Mouse (Mus musculus): ENCODE measurements at regions not wholly inside any gene's neighbourhood (a gene's known extent, or its start where the extent isn't known, plus 50 kb on each side); places are given as distances from the start of the nearest gene placed in this dataset.
A peak's percentile ranks its signal among the peaks of the same experiment; 100 is the strongest.

- no peak for ATAC-seq
These were observed 52.8 kb upstream of the Chodl start for GRCm38 (mm10) chr16:78877941-78878340.

DNA sequence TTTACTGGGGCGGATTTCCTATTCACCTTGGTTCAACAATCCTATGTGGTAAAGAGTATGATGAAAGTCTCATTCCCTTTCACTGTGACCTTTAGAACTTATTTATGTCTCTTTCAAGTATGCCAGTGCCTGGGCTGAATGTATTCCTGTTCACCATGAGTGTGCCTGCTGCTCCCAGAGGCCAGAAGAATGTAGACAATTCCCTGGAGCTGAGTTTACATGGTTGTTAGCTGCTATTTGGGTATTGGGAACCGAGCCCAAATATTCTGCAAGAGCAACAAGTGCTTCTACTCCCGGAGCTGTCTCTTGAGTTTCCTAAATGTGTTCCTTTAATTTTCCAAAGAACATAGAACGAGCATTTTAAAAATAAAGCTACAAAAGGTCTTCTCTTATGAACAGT, 71.7 kb upstream of the Chodl start:
- ATAC-seq = no peak

DNA sequence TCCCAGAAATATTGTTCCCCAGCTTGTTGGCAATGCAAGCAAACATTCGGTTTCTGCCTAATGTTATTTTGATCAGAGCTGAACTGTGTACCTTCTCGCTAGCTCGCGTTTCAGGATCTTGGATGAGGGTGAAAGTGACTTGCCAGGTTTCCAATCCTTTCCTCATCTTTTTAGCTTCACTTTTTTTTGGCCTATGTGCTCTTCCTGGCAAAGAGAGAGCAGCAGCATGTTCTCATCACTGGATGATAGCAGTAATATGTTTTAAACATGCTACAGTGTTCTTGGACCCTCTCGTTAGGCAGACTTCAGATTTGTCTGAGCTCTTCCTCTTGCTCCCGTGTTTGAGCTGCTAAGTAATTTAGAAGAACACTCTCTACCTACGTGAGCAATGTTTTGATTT, 99.8 kb upstream of the Chodl start:
- no peak for ATAC-seq

DNA sequence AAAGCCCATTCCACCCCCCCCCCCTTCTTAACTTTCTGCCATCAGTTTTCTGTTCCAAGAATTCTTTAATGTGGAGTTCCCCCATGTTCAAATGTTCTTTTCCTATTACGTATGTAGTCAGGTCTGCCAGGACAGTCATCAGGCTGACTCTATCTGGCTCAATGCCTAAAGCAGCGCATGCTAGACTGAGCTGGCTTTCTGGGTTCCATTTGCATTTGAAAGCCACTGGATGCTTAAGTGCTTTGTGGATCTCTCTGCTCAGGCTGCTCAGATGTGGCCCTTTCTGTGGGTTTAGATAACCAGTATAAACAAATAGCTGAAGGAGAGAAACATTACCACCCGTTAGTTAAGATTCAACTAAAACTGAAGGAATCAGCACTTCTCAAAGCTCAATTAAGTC, 103.0 kb upstream of the Chodl start:
- no peak for ATAC-seq

DNA sequence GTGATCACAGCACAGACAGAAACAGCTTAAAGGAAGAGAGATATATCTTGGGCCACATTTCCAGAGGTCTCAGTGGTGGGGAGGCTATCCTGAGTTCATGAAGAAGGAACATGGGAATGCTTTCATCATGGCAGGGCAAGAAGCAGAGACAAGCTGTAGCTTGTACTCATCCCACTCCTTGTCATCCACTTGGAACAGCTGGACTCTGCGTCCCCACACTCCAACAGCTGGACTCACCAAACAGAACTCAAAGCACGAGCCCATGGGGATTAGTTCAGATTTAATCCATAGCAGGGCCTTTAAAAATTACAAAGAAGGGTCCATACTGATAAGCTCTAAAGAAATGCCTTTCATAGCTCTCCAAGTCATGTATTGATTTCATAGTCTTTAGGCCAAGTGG, 140.7 kb upstream of the Chodl start:
- ATAC-seq = no peak

GRCm38 (mm10) chr16:78759226-78759625, 171.5 kb upstream of the Chodl start:
- ATAC-seq = no peak

DNA sequence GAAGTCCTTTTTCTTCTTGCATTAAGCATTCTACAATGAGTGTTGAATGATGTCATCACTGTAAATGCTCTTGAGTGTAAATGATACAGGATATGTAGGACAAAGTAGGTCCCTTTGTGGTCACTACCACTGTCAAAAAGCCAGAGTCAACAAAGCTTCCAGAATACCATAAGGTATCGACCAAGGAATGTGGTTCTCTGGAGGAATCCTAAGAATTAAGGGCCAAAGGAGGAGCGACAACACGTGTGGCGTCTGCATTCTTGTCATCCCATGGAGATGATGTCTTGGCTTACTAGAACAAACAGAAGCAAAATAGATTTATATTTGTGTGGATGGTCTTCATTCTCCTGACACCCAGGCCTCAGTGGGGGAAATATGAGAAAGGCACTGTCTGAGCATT, 161.4 kb upstream of the D16Ertd472e start:
- ATAC-seq = no peak

DNA sequence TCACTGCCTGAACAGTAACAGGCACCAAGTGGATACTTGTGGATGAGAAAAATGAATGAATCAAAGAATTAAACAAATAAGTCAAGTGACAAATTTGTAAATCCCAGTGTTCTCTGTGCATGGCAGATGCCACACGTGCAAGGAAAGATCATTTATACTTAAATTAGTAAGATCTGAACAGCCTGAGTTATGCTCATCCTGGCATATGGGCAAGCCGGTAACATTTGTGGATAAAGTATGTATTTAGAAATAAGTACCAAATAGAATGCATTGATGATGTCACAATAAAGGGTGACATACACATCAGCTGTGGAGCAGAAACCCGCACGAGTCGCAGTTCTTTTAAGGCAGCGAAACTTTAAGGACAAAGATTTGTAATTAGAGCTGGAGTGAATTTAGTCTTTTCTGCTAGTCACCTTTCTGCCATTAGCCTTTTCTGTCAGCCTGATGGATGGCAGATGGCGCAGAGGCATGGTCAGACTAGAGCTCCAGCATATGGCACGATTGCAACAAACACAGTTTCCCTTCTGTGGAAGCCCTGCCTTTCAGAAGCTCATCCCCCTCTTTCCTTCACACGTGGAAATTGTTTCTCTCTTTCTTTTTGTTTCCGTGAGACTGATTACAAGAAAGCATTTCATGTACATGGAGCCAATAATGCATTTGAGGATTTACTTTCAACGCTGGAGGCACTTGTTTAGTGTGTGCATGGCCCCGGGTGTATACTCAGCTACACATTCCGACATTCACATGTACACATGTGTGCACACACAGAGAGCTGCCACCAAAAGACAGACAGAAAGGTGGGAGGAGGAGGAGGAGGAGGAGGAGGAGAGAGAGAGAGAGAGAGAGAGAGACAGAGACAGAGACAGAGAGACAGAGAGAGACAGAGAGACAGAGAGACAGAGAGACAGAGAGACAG, 154.3 kb upstream of the D16Ertd472e start:
- ATAC-seq = no peak

GRCm38 (mm10) chr16:78725541-78725940, 149.0 kb upstream of the D16Ertd472e start:
- ATAC-seq = no peak

- no peak for ATAC-seq
These were observed 133.4 kb upstream of the D16Ertd472e start for GRCm38 (mm10) chr16:78709943-78710342.

GRCm38 (mm10) chr16:78707566-78707965, 131.1 kb upstream of the D16Ertd472e start:
- no peak for ATAC-seq

DNA sequence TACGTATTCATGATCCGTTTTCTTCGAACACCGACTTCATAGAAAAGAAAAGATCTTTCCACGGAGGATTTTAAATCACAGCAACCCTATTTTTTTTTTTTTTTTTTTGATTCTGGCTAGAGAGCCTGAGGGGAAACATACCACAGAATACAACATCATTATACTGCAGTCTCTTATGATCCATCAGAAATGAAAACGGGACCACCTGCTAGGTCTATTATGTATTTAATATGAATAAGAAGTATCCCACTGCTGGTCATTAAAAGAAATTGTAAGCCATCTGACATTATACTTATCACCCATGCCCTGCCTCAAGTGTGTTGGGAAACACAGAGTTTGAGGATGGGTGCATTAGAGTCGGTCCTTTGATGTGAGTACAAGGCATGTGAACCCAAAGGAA, 130.7 kb upstream of the D16Ertd472e start:
- ATAC-seq = no peak

GRCm38 (mm10) chr16:78697514-78698209, 121.2 kb upstream of the D16Ertd472e start:
- ATAC-seq = no peak

DNA sequence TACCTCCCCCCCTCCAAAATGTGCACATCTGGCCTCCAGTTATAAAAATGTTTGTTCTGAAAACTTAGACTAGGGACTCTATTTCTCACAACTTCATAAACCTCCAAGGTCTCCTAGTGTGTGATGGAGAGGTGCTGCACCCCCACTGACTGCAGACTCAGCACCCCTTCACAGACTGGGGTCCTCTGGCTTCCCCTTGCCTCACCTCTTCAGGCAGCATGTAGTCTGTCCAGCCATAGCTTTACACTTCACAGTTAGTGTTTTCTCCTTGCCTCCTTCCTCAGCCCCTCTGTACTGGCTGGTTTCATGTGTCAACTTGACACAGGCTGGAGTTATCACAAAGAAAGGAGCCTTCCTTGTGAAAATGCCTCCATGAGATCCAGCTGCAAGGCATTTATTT, 111.7 kb upstream of the D16Ertd472e start:
- ATAC-seq = no peak

- ATAC-seq = no peak
These were observed 108.7 kb upstream of the D16Ertd472e start for GRCm38 (mm10) chr16:78685160-78685559.

DNA sequence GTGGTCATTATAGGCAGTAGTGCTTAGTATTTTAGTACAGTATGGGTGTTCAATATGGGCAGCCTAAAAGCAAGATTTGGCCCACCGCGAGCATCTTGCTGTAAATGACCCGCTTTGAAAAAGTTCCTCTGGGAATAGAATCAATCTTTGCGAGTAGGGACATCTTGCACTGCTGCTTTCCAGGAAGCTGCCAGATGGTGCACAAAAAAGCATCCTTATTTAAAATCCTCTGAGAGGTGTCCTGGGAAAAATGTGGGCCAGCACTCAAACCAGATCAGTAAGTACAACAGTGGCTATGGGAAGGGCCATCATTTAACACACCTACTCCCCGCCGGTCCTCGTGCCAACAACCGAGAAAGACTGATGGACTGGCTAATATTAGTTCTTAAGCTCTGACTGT, 107.5 kb upstream of the D16Ertd472e start:
- ATAC-seq = no peak

- no peak for ATAC-seq
These were observed 84.6 kb upstream of the D16Ertd472e start for GRCm38 (mm10) chr16:78661126-78661525.

DNA sequence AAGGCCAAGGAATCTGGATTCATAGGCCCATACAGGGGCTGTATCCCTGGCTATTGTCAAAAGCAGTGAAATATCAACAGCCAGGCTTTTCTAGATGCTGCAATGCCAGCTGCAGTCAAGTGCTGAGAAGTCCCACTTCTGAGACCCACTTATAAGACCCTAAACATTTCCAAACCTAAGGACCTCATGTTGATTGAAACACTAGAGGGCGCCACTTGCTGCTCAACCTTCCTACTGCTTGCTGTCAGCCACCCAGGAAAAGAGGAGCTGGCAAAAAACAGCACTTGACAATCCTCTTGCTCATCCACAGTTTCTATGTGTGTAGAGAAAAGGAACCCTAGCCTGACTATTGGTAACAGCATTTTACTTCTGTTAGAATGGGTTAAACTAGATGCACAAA, 68.2 kb upstream of the D16Ertd472e start:
- no peak for ATAC-seq

GRCm38 (mm10) chr16:78641717-78642116, 65.2 kb upstream of the D16Ertd472e start:
- no peak for ATAC-seq

DNA sequence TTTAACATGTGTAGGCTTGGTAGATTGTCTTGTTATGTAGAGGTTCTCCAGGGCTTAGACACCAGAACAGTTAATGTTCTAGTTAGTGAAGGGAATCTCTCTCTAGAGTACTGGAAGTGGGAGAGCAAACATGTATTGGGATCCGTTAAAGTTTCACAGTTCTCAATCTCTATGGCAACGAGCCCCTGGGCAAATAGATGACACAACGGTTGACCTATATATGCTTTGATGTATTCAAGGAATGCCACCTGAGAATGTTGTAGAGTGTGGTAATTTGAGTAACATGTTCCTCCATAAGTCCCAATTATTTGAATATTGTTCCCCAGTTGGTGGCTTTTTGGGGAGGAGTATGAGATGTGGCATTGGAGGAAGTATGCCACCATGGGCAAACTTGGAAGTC, 64.7 kb upstream of the D16Ertd472e start:
- ATAC-seq = no peak

DNA sequence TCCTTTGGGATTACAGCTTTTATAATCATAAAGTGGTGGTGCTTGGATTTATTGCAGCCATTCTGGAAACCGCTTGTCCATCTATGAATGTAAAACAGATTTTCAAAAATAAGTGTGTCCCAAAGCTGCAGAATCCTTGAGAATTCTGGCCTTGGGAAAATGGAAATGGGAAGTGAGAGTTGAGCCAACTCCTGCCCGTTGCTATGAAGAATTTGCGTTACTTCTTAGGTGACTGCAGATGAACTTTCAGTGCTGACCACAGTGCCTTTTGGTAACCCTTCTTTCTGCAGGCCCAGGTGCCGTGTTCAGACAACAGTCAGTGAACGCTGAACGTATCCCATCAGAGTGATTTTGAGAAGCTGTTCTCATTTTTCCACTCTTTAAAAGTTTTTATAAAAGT, 60.9 kb upstream of the D16Ertd472e start:
- no peak for ATAC-seq

DNA sequence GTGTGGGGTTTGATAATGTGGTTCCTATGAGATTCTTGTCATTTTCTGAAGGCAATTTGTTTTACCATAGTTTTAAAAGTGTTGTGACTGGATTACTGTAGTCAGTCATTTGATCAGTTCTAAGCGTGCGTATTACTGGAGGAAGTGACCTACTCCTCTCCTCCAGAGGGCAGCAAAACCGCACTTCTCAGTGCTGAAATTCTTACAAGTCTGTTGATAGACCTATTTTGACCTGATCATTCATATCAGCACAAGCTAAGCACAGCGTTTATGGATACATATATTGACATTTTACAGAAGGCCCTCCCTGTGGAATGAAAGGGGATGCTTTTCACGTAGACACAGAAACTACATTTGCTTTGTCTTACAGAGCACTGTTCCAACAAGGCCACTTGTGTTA, 60.5 kb upstream of the D16Ertd472e start:
- ATAC-seq = no peak

- ATAC-seq = no peak
These were observed 59.3 kb upstream of the D16Ertd472e start for GRCm38 (mm10) chr16:78635774-78636173.

GRCm38 (mm10) chr16:78635257-78635656, 58.7 kb upstream of the D16Ertd472e start:
- peak; percentile 83 for ATAC-seq
